In genomic region chr6:129319331-129319730, GRCm38 (mm10) we compare ENCODE assay signal across 31 mouse cellular contexts. TPM values are rescaled to one million over a fixed set of nuclear protein-coding genes. Genes with fewer than 3 reads are reported as not detected.
"Had no signal": no experiment of that assay in that cellular context is flagged by ENCODE, and none has a peak within 500 bp of the region (broad histone marks: within the 10 kb centered on the region; RNA-seq: fewer than 3 reads in every experiment).

No protein-coding gene starts in this region.

- H3K36me3 ChIP-seq: heart, embryonic 10.5 days; heart, embryonic 12.5 days; hindbrain, embryonic 10.5 days; hindbrain, embryonic 12.5 days; limb, embryonic 10.5 days; limb, embryonic 12.5 days; liver, embryonic 13.5 days; liver, embryonic 15.5 days had no signal

- H3K9ac ChIP-seq: heart, embryonic 12.5 days; hindbrain, embryonic 12.5 days; hindbrain, embryonic 14.5 days; limb, embryonic 12.5 days; liver, embryonic 13.5 days; liver, embryonic 15.5 days had no signal

- ATAC-seq: hindbrain, embryonic 16.5 days had no signal

- H3K9me3 ChIP-seq: heart, embryonic 10.5 days; heart, embryonic 12.5 days; hindbrain, embryonic 10.5 days; hindbrain, embryonic 12.5 days; limb, embryonic 10.5 days; limb, embryonic 12.5 days; liver, embryonic 13.5 days; liver, embryonic 15.5 days had no signal

- H3K27me3 ChIP-seq: heart, embryonic 12.5 days; hindbrain, embryonic 12.5 days; limb, embryonic 12.5 days; liver, embryonic 13.5 days; liver, embryonic 15.5 days had no signal

- H3K27ac ChIP-seq: gastrocnemius, adult 2 months; heart, embryonic 10.5 days; hindbrain, embryonic 10.5 days; hindbrain, embryonic 12.5 days; hindbrain, embryonic 14.5 days; layer of hippocampus, adult 2 months; left cerebral cortex, adult 2 months; limb, embryonic 10.5 days; limb, embryonic 12.5 days; liver, embryonic 13.5 days; liver, embryonic 15.5 days had no signal

- H3K4me1 ChIP-seq: heart, embryonic 10.5 days; heart, embryonic 12.5 days; hindbrain, embryonic 10.5 days; hindbrain, embryonic 12.5 days; limb, embryonic 10.5 days; limb, embryonic 12.5 days; liver, embryonic 13.5 days; liver, embryonic 15.5 days had no signal

- H3K4me3 ChIP-seq: gastrocnemius, adult 2 months; heart, embryonic 10.5 days; heart, embryonic 12.5 days; hindbrain, embryonic 10.5 days; hindbrain, embryonic 12.5 days; layer of hippocampus, adult 2 months; left cerebral cortex, adult 2 months; limb, embryonic 10.5 days; limb, embryonic 12.5 days; liver, embryonic 13.5 days; liver, embryonic 15.5 days had no signal

- DNase-seq: gastrocnemius, adult 2 months; gastrocnemius, postnatal 10 days; gastrocnemius, postnatal 25 days; heart, adult 18-20 months; heart, postnatal 10 days; heart, postnatal 4 days; kidney, adult 18-20 months; kidney, adult 8-10 months; kidney, postnatal 10 days; kidney, postnatal 25 days; kidney, postnatal 4 days; liver; liver, embryonic 13.5 days had no signal

- H3K4me2 ChIP-seq: heart, embryonic 12.5 days; hindbrain, embryonic 12.5 days; hindbrain, embryonic 14.5 days; limb, embryonic 12.5 days; liver, embryonic 11.5 days; liver, embryonic 13.5 days; liver, embryonic 15.5 days had no signal

RNA-seq across cellular contexts. Expression of gene 4922502D21Rik, which starts 12.3 kb away (rescaled TPM):
- polyA plus RNA-seq: heart, embryonic 10.5 days; heart, embryonic 12.5 days; heart, embryonic 14.5 days; heart, embryonic 16.5 days; hindbrain, embryonic 10.5 days; hindbrain, embryonic 12.5 days; hindbrain, embryonic 16.5 days; intestine, embryonic 14.5 days; kidney, embryonic 14.5 days; kidney, embryonic 16.5 days; limb, embryonic 10.5 days; limb, embryonic 12.5 days; limb, embryonic 14.5 days; liver, embryonic 11.5 days; liver, embryonic 13.5 days; liver, embryonic 15.5 days had no signal

RNA-seq across cellular contexts. Expression of gene Cd69, which starts 44.1 kb away (rescaled TPM):
- polyA plus RNA-seq: heart, embryonic 12.5 days; hindbrain, embryonic 10.5 days; hindbrain, embryonic 12.5 days; hindbrain, embryonic 14.5 days; kidney, embryonic 16.5 days; limb, embryonic 12.5 days had no signal
